Mouse (Mus musculus): ENCODE measurements around the gene Adamts20.

Adamts20 gene

DNA sequence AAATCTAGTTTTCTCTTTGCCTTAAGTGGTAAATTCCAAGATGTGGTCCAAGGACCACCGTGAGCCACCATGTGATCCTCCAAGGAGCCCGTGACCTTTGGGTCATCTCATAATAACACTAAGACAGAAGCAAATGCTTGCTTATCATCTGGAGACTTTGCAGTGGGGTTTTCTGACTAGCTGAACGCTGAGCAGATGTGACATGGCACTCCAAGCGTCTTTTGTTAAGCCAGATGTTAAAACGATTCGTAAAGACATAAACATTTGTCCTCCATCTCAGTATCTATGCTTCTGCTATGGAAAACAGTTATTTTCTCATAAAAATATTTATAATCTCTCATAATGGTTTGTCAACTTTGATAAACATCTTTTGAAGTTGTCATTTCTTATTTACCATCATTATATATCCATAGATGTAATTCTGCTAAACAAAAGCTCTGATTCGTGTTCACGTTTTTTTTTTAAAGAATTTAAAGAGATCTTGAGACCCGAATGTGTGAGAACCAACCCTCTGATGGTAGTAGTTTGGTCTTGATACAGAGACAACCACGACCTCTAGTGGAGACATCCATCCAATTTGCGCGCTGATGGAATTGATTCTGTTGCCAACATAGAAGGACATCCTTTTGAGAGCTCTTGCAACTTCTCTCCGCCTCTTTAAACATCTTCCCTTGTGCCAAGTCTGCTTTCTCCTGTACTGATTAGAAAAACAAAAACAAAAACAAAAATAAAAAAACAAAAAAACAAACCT, 212.1 kb downstream of the Adamts20 start:
- DNase-seq (ENCODE audit: extremely low spot score, low spot score) = no peak

DNA sequence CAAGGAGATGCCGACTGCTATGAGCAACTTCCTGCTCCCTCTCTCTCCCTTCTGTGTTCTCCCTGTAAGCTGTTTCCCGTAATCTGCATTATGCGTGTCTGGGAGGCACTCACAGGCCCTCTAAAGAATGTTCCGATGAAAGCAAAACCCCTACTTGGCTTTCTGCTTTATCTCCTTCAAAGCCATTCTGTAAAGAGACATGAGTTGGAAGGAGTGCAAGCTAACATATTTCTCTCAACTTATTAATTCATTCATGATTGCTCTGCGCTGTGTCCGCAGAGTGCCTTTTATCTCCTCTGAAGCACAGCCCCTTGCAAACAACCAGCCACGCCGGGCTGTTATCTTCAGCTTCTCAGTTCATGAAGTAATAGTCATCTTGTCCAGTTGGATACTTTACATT, 215.5 kb downstream of the Adamts20 start:
- no peak for DNase-seq (ENCODE audit: extremely low spot score, low spot score)

DNA sequence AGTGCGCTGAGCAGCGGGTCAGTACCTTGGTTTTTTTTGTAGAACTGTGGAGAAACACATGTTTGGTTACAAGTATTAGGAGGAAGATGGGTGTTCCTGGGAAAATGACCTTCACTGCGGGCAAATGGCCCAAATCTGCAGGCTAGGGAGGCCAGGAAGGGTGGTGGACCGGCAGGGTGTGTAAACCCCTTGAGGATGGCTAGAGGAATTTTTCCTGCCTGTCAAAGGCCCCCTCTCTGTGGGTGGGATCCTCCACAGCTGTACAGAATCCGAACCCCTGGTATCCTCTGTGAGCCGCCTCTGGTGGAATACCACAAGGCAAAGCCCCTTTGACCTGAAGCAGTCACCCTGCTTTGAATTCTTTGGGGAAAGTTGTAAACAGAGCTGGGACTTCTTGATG, 216.8 kb downstream of the Adamts20 start:
- DNase-seq (ENCODE audit: extremely low spot score, low spot score) = no peak

DNA sequence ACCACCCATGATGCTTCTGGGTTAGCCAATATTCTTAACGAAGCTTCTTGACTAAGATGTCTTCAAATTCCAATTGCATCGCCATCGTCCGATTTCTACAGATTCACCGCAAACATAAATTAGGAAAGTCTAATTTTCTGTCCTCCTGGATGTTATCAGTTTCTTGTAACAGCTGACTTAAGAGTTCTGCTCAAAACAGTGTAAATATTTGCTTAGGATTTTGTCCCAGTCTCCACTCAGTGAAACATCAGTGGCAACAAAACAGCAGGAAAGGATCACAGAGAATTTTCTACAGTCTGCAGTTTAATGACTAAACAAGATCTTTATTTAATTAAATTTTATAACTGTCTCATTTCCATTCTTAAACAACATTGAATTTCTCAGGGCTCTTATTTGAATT, 218.5 kb downstream of the Adamts20 start:
- DNase-seq (ENCODE audit: extremely low spot score, low spot score) = no peak

DNA sequence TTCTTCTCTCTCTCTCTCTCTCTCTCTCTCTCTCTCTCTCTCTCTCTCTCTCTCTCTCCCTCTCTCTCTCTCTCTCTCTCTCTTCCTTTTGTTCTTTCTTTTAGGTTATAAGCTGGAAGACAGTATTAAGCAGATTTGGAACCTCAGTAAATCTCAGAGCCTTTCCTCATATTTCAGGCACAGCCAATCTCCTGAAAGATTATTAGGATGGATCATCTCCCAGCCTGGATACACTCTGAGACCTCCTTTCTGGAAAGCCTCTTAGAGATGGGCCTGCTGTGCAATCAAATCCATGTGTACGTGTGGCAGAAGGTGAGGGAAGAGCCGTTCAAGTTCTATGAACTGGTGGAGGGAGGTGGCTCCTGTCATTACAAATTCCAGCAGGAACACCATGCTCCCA, 220.9 kb downstream of the Adamts20 start:
- DNase-seq (ENCODE audit: extremely low spot score, low spot score) = no peak

DNA sequence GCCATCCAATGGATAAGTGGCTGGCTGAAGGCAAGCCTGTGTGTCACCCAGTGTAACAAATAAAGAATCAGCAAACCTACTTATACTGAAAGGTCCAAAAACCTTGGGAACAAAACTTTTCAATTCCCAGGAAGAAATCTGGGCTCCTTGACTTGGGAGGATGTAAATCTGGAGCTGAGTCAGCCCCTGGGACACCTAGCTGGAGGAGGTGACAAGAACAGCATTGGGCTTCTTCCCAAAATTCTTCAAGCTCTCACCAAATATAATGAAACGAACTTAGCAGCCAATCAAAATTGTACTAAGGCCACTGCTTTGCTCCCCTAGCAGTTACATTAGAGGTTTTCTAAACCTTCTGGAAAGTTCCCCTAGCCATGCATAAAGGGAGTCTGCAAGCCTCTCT, 223.1 kb downstream of the Adamts20 start:
- DNase-seq (ENCODE audit: extremely low spot score, low spot score) = no peak

DNA sequence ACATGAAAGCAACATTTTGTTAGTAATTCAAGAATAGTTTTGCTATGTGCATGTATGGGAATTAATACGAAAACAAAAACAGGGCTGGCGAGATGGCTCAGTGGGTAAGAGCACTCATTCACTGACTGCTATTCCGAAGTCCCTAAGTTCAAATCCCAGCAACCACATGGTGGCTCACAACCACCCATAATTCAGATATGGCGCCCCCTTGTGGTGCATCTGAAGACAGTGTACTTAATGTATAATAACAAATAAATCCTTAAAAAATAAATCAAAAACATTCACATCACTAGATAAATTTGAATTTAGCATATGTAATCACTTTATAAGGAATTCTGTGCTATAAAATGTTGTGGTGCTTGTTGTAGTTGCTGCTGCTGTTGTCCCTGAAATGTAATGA, 225.6 kb downstream of the Adamts20 start:
- no peak for DNase-seq (ENCODE audit: extremely low spot score, low spot score)

DNA sequence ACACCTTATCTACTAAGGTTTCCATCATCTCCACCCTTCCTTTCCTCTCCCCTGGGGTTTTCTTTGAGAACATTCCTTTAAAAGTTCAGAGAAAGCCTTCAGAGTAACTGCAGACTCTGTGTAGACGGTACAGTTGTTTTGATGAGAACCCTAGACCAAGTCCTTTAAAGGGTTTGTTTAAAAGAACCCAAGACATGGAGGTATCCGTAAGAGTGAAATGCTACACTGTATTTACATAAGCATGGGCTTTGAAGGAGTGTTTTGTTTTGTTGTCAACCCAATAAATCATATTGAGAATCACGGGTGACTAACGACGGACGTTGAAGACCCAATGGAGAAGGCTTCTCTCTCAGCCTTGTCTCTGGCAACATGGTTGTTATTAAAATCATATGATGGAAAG, 226.1 kb downstream of the Adamts20 start:
- no peak for DNase-seq (ENCODE audit: extremely low spot score, low spot score)

DNA sequence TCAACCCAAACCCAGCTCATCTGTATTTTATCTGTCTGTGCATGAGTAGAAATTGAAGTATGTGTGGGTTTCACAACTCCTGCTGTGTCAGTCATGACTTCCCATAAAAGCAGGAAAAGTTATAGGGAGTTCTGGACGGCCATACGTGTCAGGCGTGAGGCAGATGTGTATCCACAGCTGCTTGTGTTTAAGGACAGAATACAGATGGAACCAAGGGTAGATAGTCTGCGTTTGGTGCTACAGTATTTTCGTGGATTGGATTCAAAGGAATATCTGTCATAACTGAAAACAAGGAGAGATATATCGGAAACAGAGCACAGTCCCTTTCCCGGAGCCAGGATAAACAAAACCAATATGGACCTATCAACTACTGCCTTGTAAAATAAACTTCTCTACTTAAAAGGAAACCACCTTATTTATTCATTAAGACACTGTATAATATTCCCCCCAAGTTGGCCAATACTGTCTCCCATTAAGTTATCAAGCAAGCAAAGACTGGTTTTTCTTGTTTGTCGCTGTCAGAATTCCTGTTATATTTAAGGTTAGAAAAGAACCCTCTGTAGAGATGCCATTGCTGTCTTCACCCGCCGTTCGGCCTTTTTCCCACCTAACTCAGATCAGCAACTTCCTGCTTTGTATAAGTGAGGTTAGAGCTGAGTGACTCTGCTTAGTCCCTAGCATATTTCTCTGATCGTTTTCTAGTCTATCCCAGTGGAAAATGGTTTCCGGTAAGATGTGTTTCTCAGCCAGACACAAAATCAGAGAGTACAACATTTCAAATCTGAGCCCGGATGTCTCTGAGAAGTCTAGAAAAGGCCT, 227.0 kb downstream of the Adamts20 start:
- DNase-seq (ENCODE audit: extremely low spot score, low spot score) = no peak

DNA sequence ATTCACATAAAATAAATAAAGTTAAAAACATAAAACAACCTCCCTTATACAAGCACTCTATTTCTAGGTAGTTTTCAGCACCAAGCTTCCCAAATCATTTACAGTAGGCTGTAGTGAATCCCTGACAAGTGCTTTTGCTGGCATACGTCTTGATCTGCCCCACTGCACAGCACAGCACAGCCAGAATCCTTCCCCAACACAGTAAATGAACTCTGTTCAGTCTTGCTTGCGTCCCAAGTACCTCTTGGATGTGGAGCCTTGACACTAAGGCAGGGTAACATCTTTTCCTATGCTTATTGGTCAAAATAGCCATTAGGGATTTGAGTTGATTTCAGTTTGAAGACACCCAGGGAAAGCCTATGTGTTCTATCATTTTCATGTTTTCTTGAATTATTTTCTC, 228.5 kb downstream of the Adamts20 start:
- DNase-seq (ENCODE audit: extremely low spot score, low spot score) = no peak

DNA sequence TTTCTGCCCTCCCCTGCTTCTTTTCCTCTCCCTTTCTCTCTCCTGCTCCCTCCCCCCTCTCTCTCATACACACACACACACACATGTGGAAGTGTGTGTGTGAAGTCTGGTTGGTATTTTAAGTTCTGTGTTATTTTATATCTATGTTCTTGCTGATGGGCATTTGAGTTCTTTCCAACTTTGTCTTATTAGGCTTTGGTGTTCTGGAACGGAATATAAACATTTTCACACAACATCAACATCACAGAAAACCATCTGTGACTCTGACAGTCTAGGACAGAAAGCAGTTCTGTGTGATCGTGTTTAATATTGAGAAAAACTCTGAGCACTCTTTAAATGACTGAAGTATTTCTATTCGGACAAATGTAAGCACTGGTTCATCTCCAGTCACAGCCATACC, 229.1 kb downstream of the Adamts20 start:
- DNase-seq (ENCODE audit: extremely low spot score, low spot score) = no peak

DNA sequence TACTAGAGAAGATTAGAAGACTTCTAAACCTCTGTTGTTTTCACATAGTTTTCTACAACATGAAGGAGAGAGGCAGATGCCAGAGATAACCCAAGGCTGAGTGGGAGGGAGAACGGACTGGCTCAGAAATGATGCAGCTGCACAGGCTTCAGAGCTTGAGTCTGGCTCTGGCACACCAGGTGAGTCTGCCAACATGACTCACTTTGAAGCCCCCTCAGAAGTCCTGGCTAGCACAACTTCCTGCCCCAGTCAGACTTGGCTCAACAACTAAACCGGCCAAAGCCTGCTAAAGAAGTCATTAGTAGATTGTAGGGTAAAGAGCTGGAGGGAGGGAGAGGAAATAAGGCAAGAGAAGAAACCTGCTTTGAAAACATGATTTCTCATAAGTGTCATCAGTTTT, 230.0 kb downstream of the Adamts20 start:
- DNase-seq (ENCODE audit: extremely low spot score, low spot score) = no peak

DNA sequence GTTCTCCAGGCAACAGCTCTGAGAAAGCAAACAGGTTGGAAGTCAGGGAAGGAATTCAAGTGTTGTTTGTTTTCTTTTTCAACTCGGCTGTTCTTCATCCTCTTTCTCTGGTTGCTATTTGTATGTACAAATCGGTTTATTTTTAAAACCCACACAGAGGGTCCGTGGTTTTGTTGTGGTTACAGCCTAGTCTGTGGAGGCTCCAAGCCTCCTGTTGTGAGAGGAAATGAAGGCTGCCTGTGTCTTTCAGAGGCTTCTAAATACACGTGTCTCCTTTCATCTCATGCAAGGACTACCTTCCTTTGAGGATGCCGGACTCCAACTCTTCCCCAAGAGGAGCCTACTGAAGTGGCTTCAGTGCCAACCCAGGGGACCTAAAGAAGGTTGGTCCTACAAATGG, 234.0 kb downstream of the Adamts20 start:
- DNase-seq (ENCODE audit: extremely low spot score, low spot score) = no peak

DNA sequence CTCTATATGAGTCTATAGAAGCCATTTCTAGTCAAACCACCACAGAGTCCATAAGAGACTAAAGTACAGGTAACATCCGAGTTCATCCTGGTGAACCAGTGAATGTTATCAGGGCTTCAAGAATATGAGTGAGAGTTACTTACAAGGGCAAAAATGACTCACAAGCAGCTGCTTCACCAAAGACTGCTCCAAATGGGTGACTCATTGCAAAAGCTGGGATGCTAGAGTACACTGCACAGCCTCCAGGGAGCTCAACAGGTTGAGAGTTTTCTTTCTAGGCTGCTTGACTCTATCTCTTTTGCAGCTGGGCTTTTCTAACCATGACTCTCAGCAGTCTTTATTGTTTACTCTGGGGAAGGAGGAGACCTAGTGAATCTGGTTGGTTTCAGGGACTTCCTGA, 237.8 kb downstream of the Adamts20 start:
- DNase-seq (ENCODE audit: extremely low spot score, low spot score) = no peak

DNA sequence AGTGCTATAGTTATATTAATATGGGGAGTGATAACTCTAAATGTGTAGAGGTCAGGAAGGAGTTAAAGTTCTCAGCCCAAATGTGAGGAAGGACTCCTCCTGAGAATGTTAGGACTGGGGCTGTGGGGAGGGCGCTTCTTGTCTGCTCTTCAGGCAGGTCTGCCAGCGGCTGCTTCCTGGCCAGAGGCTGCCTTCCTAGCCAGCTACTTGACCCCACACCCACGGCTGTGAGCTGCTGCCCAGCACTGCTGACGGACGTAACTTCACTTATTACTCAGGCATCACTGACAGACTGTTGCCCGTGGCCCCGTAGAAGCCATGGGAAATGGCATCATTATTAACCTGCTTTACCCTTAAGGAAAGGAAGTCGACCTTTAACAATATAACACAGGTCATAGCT, 242.1 kb downstream of the Adamts20 start:
- DNase-seq (ENCODE audit: extremely low spot score, low spot score) = no peak

DNA sequence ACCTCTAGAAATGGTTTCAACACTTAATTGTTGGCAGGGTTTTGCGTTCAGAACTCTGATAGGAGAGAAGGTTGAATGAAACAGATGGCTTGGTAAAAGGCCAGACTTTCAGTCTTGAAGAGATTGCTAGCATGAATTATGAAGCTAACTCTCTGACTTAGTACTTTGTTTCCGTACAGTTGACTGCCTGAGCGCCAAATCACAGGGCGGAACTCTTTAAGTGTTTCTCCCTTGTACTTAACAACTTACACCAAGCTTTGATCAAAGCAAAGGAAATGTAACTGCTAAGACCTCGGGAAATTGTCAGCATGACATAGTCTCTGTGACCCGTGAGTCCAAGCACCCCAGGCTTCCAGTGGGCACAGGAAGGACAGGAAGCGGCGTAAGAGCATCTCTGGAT, 244.5 kb downstream of the Adamts20 start:
- DNase-seq (ENCODE audit: extremely low spot score, low spot score) = no peak

Data from neural tube, embryonic 10.5 days (tissue).